Mouse (Mus musculus) ovary, adult 18-20 months (tissue): ENCODE results near the gene Fxyd3.

Source experiments
- DNase-seq: peaks from one replicate; pipeline ENCODE4 v3.0.0; 2022; ENCODE audit warnings: low spot score, mixed read lengths

Gene Fxyd3

DNA sequence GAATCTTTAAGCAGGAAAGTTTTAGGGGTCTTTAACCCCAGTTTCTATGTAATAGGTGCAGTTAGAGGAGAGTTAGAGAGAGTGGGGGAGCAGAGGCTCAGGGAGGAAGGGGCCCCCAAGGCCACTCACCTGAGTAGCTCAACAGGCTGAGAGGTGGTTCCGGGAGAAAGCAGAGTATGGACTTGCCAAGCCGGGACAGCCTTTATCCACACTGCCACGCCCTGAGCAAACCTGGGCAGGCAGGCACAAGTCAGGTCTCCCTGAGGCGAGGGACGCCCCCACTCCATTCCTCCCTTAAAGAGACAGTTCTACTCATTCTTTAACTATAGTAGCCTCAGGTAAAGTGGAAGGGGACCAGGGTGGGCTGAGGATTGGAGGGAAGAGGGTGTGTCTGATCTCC lies at the start of gene Fxyd3:
TSS of gene Fxyd3 (minus strand) at position 213 of the 400 bp plus-strand sequence.
- no peak for DNase-seq

DNA sequence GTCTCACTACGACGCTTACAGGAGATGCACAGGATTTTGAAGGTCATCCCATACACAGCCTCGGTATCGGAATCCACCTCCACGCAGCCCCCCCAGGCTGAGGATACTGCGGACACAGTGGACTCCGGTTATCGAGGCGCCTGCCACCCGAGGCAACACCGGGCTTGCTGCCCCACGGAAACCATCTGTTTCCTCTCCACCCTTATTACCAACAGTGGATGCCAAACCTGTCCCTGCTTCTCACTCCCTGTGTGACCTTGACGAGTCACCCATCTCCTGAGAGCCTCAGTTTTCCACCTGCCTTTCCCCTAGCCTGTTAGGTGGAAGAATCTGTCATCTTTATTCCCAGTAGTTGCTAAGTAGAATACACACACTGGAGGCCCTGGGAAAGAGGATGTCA lies 48.6 kb upstream of the Fxyd3 start:
- DNase-seq, result no peak

- no peak for DNase-seq
These were observed 47.9 kb upstream of the Fxyd3 start for GRCm38 (mm10) chr7:31124381-31124780.

DNA sequence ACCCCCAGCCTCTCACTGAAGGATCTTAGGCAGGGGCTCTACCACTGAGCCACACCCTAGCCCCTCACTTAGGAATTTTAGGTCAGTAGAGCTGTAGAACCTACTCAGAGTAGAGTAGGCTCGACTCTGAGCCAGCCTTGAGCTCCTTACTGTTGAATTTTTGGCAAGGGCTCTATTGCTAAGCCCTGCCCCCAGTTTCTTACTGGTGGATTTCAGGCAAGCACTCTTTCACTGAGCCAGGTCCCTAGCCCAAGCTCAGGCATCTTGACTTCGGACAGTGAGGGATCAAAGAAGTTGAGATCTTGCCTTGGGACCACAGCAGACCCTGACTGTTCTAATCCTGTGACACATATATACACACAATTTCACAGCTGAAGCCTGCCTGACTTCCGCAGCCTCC lies 47.2 kb upstream of the Fxyd3 start:
- DNase-seq, result no peak

GRCm38 (mm10) chr7:31122641-31123631 lies 46.4 kb upstream of the Fxyd3 start:
- DNase-seq, result no peak

DNA sequence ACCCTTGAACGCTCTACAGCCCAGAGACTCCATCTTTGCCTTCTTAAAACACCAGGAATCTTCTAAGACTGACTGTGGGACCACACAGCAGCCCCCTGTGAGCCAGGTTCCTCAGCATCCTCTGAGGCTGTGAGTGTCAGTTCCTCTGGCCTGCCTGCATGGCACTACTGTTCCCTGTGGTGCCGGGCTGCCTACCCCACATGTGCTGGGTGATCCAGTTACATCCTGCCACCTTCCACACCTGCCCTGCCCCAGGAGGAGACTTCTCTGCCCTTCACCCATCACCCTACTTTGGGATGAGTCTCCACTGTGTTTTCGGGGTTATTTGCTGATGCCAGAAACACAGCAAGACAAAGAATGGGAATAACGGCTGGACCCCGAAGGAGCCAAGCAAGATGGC lies 43.1 kb upstream of the Fxyd3 start:
- no peak for DNase-seq

- no peak for DNase-seq
These were observed 42.0 kb upstream of the Fxyd3 start for GRCm38 (mm10) chr7:31118486-31118885.

DNA sequence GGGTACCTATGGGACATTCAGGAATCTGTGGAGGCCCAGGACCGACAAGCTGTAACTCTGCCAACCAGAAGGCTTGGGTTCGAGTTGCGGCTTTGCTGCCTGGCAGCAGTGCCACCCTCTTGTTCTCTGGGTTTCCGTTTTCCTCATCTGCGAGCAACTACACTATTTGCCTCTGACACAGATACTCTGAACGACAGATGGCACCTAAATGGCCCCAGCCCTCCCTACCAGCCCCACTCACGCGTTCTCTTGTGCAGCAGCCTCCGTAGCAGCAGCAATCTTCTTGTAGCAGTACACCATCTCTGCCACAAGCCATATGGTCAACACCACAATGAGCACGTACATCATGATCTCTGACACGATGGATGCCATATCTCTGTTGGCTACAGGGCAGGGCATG lies 41.0 kb upstream of the Fxyd3 start:
- DNase-seq, result no peak

DNA sequence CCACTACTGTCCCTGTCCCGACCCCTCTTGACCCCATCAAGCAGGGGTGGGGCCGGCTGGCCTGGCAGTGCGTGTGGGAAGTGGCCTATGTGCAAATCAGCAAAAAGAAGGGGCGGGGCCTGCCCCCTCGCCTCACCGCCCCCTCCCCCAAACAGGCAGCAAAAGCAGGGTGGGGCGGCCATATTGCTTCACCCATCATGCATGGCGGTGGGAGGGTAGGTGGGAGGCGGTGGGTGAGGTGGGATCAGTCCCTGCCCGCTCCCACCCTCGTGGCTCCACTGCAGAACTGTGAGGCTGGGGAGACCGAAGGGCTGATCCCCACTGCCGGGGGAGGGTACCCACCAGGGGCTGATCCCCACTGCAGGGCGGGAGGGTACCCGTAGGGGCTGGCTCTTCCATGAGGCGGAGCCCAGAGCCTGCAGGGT lies 40.2 kb upstream of the Fxyd3 start:
- no peak for DNase-seq

- peak; percentile 69 for DNase-seq
These were observed 39.1 kb upstream of the Fxyd3 start for GRCm38 (mm10) chr7:31115587-31116043.

GRCm38 (mm10) chr7:31115182-31115581 lies 38.7 kb upstream of the Fxyd3 start, which contains the start of gene Hpn:
TSS of gene Hpn (minus strand) at chr7:31115290.
- no peak for DNase-seq

GRCm38 (mm10) chr7:31114646-31115045 lies 38.1 kb upstream of the Fxyd3 start:
- no peak for DNase-seq

DNA sequence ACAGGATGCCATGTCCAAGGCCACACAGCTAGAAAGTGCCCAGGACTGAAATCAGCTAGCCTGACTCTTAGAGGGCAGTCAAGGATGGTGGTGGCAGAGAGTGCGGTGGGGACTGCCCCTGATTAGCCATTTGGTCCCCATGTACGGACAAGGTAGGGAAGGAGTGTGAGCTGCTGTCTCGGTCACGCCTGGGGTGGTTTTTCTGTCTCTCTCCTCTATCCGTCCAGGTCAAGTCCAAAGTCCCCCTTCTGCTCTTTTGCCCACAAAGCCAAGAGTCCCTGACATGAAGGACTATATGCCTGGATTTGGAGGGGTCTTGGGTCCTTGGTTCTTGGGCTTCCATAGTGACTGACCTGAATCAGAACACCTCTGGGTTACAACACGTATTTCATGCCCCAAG lies 37.3 kb upstream of the Fxyd3 start:
- DNase-seq, result no peak

GRCm38 (mm10) chr7:31112036-31112435 lies 35.5 kb upstream of the Fxyd3 start:
- no peak for DNase-seq

GRCm38 (mm10) chr7:31110861-31111385 lies 34.4 kb upstream of the Fxyd3 start:
- no peak for DNase-seq

GRCm38 (mm10) chr7:31109796-31110195 lies 33.3 kb upstream of the Fxyd3 start:
- no peak for DNase-seq

GRCm38 (mm10) chr7:31109091-31109490 lies 32.6 kb upstream of the Fxyd3 start:
- DNase-seq, result peak; percentile 36

DNA sequence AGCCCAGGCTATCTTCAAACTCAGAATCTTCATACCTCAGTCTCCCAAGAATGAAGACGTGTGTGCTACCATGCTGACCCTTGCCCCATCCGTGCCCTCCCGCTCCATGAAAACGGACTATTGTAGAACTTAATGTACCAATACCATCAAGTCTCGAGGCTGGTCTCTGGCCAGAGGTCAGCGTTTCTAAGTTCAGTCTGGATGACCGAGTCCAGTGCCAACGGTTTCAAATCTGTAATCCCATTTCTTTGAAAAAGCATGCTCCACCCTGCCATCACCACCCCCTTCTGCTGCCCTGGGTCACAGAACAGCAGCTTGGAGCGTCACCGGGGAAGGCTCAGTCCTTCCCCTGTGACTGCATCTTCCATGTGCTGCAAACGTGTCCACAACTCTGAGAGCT lies 31.3 kb upstream of the Fxyd3 start:
- no peak for DNase-seq

DNA sequence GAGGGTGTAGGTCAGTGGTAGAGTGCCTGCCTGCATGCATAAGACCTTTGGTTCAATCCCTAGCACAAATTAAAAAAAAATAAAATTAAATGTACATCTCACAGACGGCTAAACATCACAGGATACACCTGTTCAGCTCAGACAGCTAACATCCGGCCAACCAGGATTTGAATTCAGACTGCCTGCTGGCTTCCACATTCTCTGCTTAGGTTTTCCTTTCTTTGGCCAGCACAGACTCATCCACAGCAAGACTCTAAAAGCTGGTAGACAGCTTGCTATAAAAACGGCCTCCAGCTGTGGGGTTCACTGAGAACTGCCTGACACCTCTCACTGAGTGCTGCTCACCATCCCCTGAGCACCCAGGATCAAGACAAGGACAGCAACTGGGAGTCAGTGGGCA lies 29.7 kb upstream of the Fxyd3 start:
- DNase-seq, result no peak

GRCm38 (mm10) chr7:31105061-31105768 lies 28.7 kb upstream of the Fxyd3 start:
- DNase-seq, result no peak

- DNase-seq, result no peak
These were observed 24.3 kb upstream of the Fxyd3 start for GRCm38 (mm10) chr7:31100786-31101185.

- no peak for DNase-seq
These were observed 23.1 kb upstream of the Fxyd3 start for GRCm38 (mm10) chr7:31099612-31099982.
